Mouse (Mus musculus) gastrocnemius, postnatal 14 days (tissue): Measurements from ENCODE around the gene Tcf25. TPM values are rescaled to one million over a fixed set of nuclear protein-coding genes. Genes with fewer than 3 reads are reported as not detected.
"Not testable (repeated sequence)": the region's sequence is repeated elsewhere in the genome, so short reads cannot be mapped to it uniquely, and the experiment has no call there.

Experiments
- DNase-seq: peaks from one replicate; pipeline ENCODE4 v3.0.0; 2021; ENCODE audit warnings: mixed read lengths
- intact Hi-C: fragments of 180-260 bp; cut with DNase I; formaldehyde crosslinking; loops from one replicate; pipeline ENCODE4 v1.15.1; 2025; ENCODE audit warnings: low total_unique reads
- total RNA-seq, 2 experiments: library from RNA; stranded (reverse); gene quantifications; 2 replicates each; pipeline ENCODE4 v1.2.3; 2021

Gene Tcf25
- total RNA-seq, 2 experiments from 2014 or later, result 140 to 162 TPM

GRCm38 (mm10) chr8:123450783-123451182 is 77.2 kb downstream of the Tcf25 start:
- no peak for DNase-seq
- intact Hi-C loops, result no loop called here

- intact Hi-C loops, DNase-seq: not testable (repeated sequence)
Measured at GRCm38 (mm10) chr8:123451747-123452146, 78.2 kb downstream of the Tcf25 start.

DNA sequence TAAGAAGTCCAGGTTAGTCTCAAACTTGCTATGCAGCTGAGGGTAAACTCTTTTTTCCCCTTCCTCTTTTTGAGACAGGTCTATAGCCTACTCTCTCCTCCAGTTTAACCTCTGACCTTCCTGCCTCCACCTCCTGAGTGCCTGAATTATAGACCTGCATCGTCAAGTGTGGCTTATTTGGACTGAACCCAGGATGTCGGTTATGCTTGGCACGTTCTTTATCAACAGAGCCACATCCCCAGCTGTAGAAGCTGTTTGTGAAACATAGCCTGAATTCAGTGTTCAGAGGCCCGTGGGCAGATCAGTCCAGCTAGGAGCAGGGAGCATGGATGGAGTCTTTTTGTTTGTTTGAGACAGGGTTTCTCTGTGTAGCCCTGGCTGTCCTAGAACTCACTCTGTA is 78.6 kb downstream of the Tcf25 start:
- DNase-seq, result no peak
- intact Hi-C loops, result no loop called here

GRCm38 (mm10) chr8:123453291-123453690 is 79.7 kb downstream of the Tcf25 start:
- intact Hi-C loops, result no loop called here
- no peak for DNase-seq

Other genes with a start within 250 kb of the Tcf25 start
- 1 to 10 TPM; 5.7 to 6.9 TPM for gene Sult5a1, start 215.4 kb upstream of the Tcf25 start, total RNA-seq
- gene Dpep1, start 187.5 kb upstream of the Tcf25 start, total RNA-seq, result 10 to 100 TPM; 11.8 to 20.9 TPM
- 10 to 100 TPM; 41.6 to 53.3 TPM for gene Chmp1a, start 161.0 kb upstream of the Tcf25 start, total RNA-seq
- gene Spata33, start 160.9 kb upstream of the Tcf25 start, total RNA-seq, result 1 to 10 TPM; 1.6 to 1.8 TPM
- gene Cdk10, start 148.9 kb upstream of the Tcf25 start, total RNA-seq, result 10 to 100 TPM; 11.5 to 12.0 TPM
- gene Spata2l, start 137.5 kb upstream of the Tcf25 start, total RNA-seq, result 1 to 10 TPM in 1 of 2 experiments, under 1 TPM in 1; 0.86 to 1.4 TPM
- 1 to 10 TPM; 5.6 to 6.0 TPM for gene Zfp276, start 119.6 kb upstream of the Tcf25 start, total RNA-seq
- 10 to 100 TPM; 11.7 to 12.0 TPM for gene Vps9d1, start 119.4 kb upstream of the Tcf25 start, total RNA-seq
- gene Fanca, start 55.2 kb upstream of the Tcf25 start, total RNA-seq, result 1 to 10 TPM in 1 of 2 experiments, under 1 TPM in 1; 0.92 to 1.3 TPM
- gene Spire2, start 41.0 kb upstream of the Tcf25 start, total RNA-seq, result under 1 TPM; 0.44 to 0.92 TPM
- not detected for gene Mc1r, start 33.4 kb downstream of the Tcf25 start, total RNA-seq
- gene Tubb3, start 37.7 kb downstream of the Tcf25 start, total RNA-seq, result under 1 TPM in 1 of 2 experiments, not detected in 1; 0.16 TPM
- gene Def8, start 49.8 kb downstream of the Tcf25 start, total RNA-seq, result 10 to 100 TPM; 36.2 to 36.3 TPM
- 10 to 100 TPM; 35.4 to 36.3 TPM for gene Afg3l1, start 104.2 kb downstream of the Tcf25 start, total RNA-seq
- not detected for gene Dbndd1, start 141.7 kb downstream of the Tcf25 start, total RNA-seq
- 1 to 10 TPM; 4.6 to 4.9 TPM for gene Gas8, start 145.1 kb downstream of the Tcf25 start, total RNA-seq